Mouse (Mus musculus) kidney, postnatal 0 days (tissue): ENCODE measurements around the gene Trabd. TPM values are rescaled to one million over a fixed set of nuclear protein-coding genes. Genes with fewer than 3 reads are reported as not detected.

Experiments
- ATAC-seq: fragments of 200-750 bp; cut with Nextera tagmentation; replicated peaks from 2 replicates; pipeline ENCODE4 v1.8.0; 2017; ENCODE audit warnings: low read depth, moderate number of reproducible peaks, moderate TSS enrichment, moderate library complexity; ENCODE audit not compliant: low FRiP score
- DNase-seq: peaks from one replicate; pipeline ENCODE4 v3.0.0-alpha.2; 2016; ENCODE audit warnings: low spot score
- H3K27ac ChIP-seq: fragments of 300-500 bp; sonication (generic); 2 replicates; pipeline ENCODE4 v1.5.1; 2014; ENCODE audit warnings: mild to moderate bottlenecking
- H3K27me3 ChIP-seq: fragments of 300-500 bp; sonication (generic); 2 replicates; pipeline ENCODE4 v1.6.1; 2014; ENCODE audit warnings: low read length, mixed read lengths; ENCODE audit not compliant: insufficient read depth
- H3K36me3 ChIP-seq: fragments of 300-500 bp; sonication (generic); 2 replicates; pipeline ENCODE4 v1.6.1; 2014; ENCODE audit warnings: low read length, mixed read lengths; ENCODE audit not compliant: insufficient read depth
- H3K4me1 ChIP-seq: fragments of 300-500 bp; sonication (generic); replicated peaks from 2 replicates; pipeline ENCODE4 v1.6.1; 2014; ENCODE audit warnings: antibody characterized with exemption, low read length, mixed read lengths; ENCODE audit not compliant: insufficient read depth
- H3K4me2 ChIP-seq: fragments of 300-500 bp; sonication (generic); 2 replicates; pipeline ENCODE4 v1.6.1; 2014; ENCODE audit warnings: mild to moderate bottlenecking, low read length, moderate library complexity, mixed read lengths
- H3K4me3 ChIP-seq: fragments of 300-500 bp; sonication (generic); replicated peaks from 2 replicates; pipeline ENCODE4 v1.5.1; 2014; ENCODE audit warnings: low read depth, low read length
- H3K9ac ChIP-seq: fragments of 300-500 bp; sonication (generic); 2 replicates; pipeline ENCODE4 v1.6.1; 2014; ENCODE audit warnings: low read depth, low read length
- H3K9me3 ChIP-seq: fragments of 300-500 bp; sonication (generic); replicated peaks from 2 replicates; pipeline ENCODE4 v1.6.1; 2016; ENCODE audit warnings: low read length, inconsistent platforms, mixed read lengths
- CTCF ChIP-seq: IDR thresholded peaks from 2 replicates; pipeline ENCODE4 v1.5.1; 2016; ENCODE audit warnings: antibody characterized with exemption, low read depth, mild to moderate bottlenecking, moderate library complexity
- whole genome bisulfite sequencing: fragments of 180-500 bp; shearing (Covaris S2); extraction: QIAGEN DNeasy Blood & Tissue Kit; methylation state at CpG from one replicate; pipeline ENCODE4 v1.1.7; 2014; 5-methylcytosine and 5-hydroxymethylcytosine counted together
- polyA plus RNA-seq: library from polyadenylated mRNA; unstranded; fragments of >200 nt; fragmentation: Nextera tagmentation; extraction: Ambion mirVana; gene quantifications from 2 replicates; pipeline ENCODE4 v1.2.1, GENCODE M21; 2015

Trabd gene
- polyA plus RNA-seq, 1 experiment from 2014 or later = 48.9 TPM

GRCm38 (mm10) chr15:89102646-89103045, 27.7 kb downstream of the Trabd start:
- Histone ChIP-seq H3K4me2 (no peak overlapping the region), H3K36me3 (peaks cover 82% of the 10 kb centered on the region), H3K9me3 (no peaks in the 10 kb centered on the region), H3K4me1 (no peaks in the 10 kb centered on the region), H3K9ac (no peak overlapping the region), H3K27ac (no peak overlapping the region), H3K27me3 (no peaks in the 10 kb centered on the region), H3K4me3 (no peak overlapping the region)
- DNase-seq (no peak), ATAC-seq (no peak)
- 71% methylated on average over 5 of the region's 5 CpGs for WGBS
- TF ChIP-seq CTCF = no peak

DNA sequence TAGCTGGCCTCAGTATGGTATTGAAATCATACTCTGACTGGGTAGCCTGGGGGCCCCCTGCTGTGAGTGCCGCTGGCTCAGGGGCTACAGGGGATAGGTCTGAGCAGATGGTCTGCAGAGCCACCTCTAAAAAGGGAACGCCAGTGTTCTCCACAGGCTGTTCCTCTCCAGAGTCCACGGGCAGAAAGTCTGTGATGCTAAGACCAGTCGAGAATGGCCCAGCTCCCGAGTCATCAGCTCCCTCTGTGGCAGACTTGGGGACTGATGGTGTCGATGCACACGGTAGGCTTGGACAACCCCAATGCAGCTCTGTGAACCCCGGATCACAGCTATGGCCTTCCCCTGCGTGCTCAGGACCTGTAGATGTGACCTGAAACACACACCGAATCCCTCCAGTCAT, 29.0 kb downstream of the Trabd start:
- no peak overlapping the region for H3K27ac ChIP-seq
- 87% methylated on average over 10 of the region's 10 CpGs for WGBS
- no peaks in the 10 kb centered on the region for H3K27me3 ChIP-seq
- TF ChIP-seq CTCF = no peak
- DNase-seq (no peak), ATAC-seq (no peak)
- no peaks in the 10 kb centered on the region for H3K4me1 ChIP-seq
- peaks cover 81% of the 10 kb centered on the region for H3K36me3 ChIP-seq
- no peak overlapping the region for H3K4me3 ChIP-seq
- no peak overlapping the region for H3K4me2 ChIP-seq
- H3K9me3 ChIP-seq = no peaks in the 10 kb centered on the region
- no peak overlapping the region for H3K9ac ChIP-seq

DNA sequence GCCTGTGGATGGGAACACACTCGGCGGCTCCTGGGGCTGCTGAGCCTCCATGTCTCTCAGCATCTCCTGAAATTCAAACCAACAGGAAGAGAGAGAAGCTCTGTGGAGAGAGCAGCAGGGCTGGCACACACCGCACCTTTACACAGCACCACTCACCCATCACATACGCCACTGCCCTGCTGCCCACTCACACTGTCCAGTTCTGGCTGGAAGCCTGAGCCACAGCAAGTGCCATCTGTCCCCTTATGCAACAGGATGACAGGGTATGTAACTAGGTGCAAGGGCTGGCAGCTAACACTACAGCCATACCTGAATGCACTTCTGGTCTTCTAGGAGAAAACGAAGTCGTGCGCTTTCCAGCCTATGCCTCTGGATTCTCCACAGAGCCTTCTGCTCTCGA, 29.5 kb downstream of the Trabd start:
- Histone ChIP-seq H3K9ac (no peak overlapping the region), H3K27ac (no peak overlapping the region), H3K4me2 (no peak overlapping the region), H3K4me1 (no peaks in the 10 kb centered on the region), H3K36me3 (peaks cover 79% of the 10 kb centered on the region), H3K9me3 (no peaks in the 10 kb centered on the region), H3K27me3 (no peaks in the 10 kb centered on the region), H3K4me3 (no peak overlapping the region)
- TF ChIP-seq CTCF = no peak
- DNase-seq = no peak
- 97% methylated on average over 8 of the region's 8 CpGs for WGBS
- no peak for ATAC-seq

- no peaks in the 10 kb centered on the region for H3K4me1 ChIP-seq
- no peak for ATAC-seq
- 87% methylated on average over 13 of the region's 13 CpGs for WGBS
- no peak overlapping the region for H3K9ac ChIP-seq
- no peak overlapping the region for H3K27ac ChIP-seq
- TF ChIP-seq CTCF = no peak
- no peaks in the 10 kb centered on the region for H3K27me3 ChIP-seq
- DNase-seq = no peak
- H3K36me3 ChIP-seq = peaks cover 79% of the 10 kb centered on the region
- H3K9me3 ChIP-seq = no peaks in the 10 kb centered on the region
- H3K4me2 ChIP-seq = no peak overlapping the region
- no peak overlapping the region for H3K4me3 ChIP-seq
These were observed 31.1 kb downstream of the Trabd start for GRCm38 (mm10) chr15:89106073-89106472.

GRCm38 (mm10) chr15:89106976-89107375, 32.1 kb downstream of the Trabd start:
- no peaks in the 10 kb centered on the region for H3K27me3 ChIP-seq
- H3K27ac ChIP-seq = no peak overlapping the region
- no peak overlapping the region for H3K9ac ChIP-seq
- DNase-seq (no peak), ATAC-seq (no peak)
- TF ChIP-seq CTCF = no peak
- H3K36me3 ChIP-seq = peaks cover 78% of the 10 kb centered on the region
- WGBS = 87% methylated on average over 1 of the region's 1 CpGs
- H3K4me2 ChIP-seq = no peak overlapping the region
- H3K9me3 ChIP-seq = no peaks in the 10 kb centered on the region
- H3K4me3 ChIP-seq = no peak overlapping the region
- H3K4me1 ChIP-seq = no peaks in the 10 kb centered on the region

DNA sequence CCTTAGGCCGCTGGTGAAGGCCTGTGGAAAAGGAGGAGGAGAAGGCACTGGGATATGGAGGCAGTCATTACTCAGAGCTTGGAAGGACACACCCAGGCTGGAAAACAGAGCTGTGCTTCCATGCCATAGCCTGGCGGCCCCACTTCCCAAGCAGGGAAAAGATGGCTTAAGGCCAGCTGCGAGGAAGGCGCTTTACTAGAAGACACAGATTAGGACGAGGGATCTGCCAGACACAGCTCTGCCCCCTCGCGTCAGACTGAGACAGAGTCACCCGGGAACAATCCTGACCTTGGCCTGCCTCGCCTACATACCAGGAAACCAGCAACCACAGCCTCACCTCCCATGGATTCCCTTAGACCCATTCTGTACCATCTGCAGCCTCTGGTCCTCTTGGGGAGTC, 35.2 kb downstream of the Trabd start:
- no peak for ATAC-seq
- no peaks in the 10 kb centered on the region for H3K9me3 ChIP-seq
- 86% methylated on average over 9 of the region's 9 CpGs for WGBS
- no peak overlapping the region for H3K27ac ChIP-seq
- H3K27me3 ChIP-seq = no peaks in the 10 kb centered on the region
- no peak overlapping the region for H3K4me3 ChIP-seq
- H3K4me1 ChIP-seq = no peaks in the 10 kb centered on the region
- no peak for DNase-seq
- no peak overlapping the region for H3K9ac ChIP-seq
- H3K36me3 ChIP-seq = peaks cover 67% of the 10 kb centered on the region
- H3K4me2 ChIP-seq = no peak overlapping the region
- no peak for TF ChIP-seq CTCF

GRCm38 (mm10) chr15:89118007-89118406, 43.1 kb downstream of the Trabd start:
- no peak overlapping the region for H3K27ac ChIP-seq
- DNase-seq (no peak), ATAC-seq (no peak)
- H3K4me2 ChIP-seq = no peak overlapping the region
- H3K4me1 ChIP-seq = peaks cover 14% of the 10 kb centered on the region
- H3K9me3 ChIP-seq = no peaks in the 10 kb centered on the region
- no peak overlapping the region for H3K4me3 ChIP-seq
- H3K36me3 ChIP-seq = peaks cover 20% of the 10 kb centered on the region
- H3K9ac ChIP-seq = no peak overlapping the region
- TF ChIP-seq CTCF = peak; percentile 60
- H3K27me3 ChIP-seq = no peaks in the 10 kb centered on the region
